Mouse (Mus musculus) left cerebral cortex, adult 6 months (tissue): ENCODE data around the gene Pigz. TPM values are rescaled to one million over a fixed set of nuclear protein-coding genes. Genes with fewer than 3 reads are reported as not detected.

Experiments
- long read RNA-seq, 2 experiments: library from polyadenylated mRNA; unstranded; transcript quantifications; one replicate each; pipeline ENCODE4 v2.0.0; 2019 to 2020
- polyA plus RNA-seq: library from polyadenylated mRNA; unstranded; fragments of <200 nt; fragmentation: Nextera tagmentation; gene quantifications from 2 replicates; pipeline ENCODE4 v1.2.3, GENCODE M21; 2021

Gene Pigz
- 36.2 and 38.1 TPM in 2 replicates for polyA plus RNA-seq
- long read RNA-seq, experiment 1, partial matches to known transcripts: 0 of 4 reads
- long read RNA-seq, experiment 1, other reads (novel, unspliced or antisense): 1 of 4 reads
- long read RNA-seq, experiment 2, transcript Pigz-204 (3 exons, 620 nt): major isoform, 7 of 25 reads
- long read RNA-seq, experiment 2, transcript Pigz-201 (3 exons, 2,184 nt): minor isoform, 6 of 25 reads
- long read RNA-seq, experiment 2, partial matches to known transcripts: 0 of 25 reads
- long read RNA-seq, experiment 2, other reads (novel, unspliced or antisense): 12 of 25 reads

DNA sequence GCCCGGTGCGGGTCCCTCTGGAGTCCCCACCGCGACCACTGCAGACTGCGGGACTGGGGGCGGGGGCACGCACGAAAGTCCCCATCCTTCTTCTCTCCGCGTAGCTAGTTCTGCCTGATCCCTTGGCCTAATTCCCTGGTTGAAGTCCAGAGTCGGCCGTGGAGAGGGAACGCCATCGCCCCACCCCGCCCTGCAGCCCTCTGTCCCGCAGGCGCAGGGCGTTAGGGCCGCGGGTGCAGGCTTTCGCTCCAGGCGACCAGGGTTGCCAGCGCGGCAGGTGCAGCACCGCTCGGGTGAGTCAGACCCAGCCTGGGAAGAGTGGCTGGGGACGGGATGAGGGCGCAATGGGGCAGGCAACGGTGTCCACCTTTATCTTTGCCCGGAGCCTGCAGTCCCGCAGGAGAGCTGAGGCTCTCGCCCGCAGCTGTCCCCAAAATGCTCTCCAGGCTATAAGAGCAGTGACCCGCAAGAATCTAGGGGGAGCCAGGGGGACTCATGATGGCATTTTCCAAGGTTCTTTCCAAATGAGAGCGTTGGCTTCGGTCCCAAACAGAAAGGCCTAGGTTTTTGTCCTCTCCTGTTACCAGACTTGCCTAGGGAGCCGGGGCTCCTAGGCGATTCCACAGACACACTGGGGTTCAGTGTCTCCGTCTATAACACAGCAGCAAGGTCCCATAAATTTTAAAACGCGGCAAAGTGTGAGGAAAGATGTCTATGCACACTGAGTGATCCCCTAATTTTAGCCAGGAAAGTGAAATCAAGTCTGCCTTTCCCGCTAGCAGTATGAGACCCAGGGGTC, at the start of gene Pigz:
Gene Pigz, plus strand, starts transcription at position 101 of the 799 bp plus-strand sequence.

DNA sequence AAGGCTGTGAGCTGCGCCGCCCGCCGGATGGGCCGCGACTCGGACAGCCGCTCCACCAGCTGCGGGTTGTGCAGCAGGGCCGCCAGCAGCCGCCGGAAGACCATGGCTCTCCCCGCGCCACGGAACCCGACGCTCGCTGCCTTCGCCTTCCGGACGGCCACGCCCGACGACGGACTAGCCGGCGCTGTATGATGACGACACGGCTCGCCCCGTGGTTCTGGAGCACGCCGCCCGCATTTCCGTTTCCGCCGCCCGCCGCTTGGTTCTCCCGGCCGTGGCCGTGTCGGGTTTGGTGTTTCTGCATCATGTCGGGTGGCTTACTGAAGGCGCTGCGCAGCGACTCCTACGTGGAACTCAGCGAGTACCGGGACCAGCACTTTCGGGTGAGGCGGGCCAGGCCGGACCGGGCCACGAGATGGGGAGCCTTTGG, 14.7 kb downstream of the Pigz start, which contains the start of the genes 0610012G03Rik and Ncbp2:
Gene 0610012G03Rik, minus strand, starts transcription at position 150 of the 430 bp plus-strand sequence.
Gene Ncbp2, plus strand, starts transcription at position 169 of the 430 bp plus-strand sequence.

Other genes with a start within 250 kb of the Pigz start
- gene Meltf, start 55.0 kb upstream of the Pigz start, polyA plus RNA-seq: 0.16 and 0.33 TPM in 2 replicates
- 146 and 172 TPM in 2 replicates for gene 0610012G03Rik, start 14.6 kb downstream of the Pigz start, polyA plus RNA-seq
- 58.3 and 65.6 TPM in 2 replicates for gene Ncbp2, start 14.7 kb downstream of the Pigz start, polyA plus RNA-seq
- 6.6 TPM in 2 replicates for gene Senp5, start 69.4 kb downstream of the Pigz start, polyA plus RNA-seq
- 11.1 and 11.7 TPM in 2 replicates for gene Pak2, start 145.5 kb downstream of the Pigz start, polyA plus RNA-seq
- 43.9 and 45.4 TPM in 2 replicates for gene Pigx, start 165.9 kb downstream of the Pigz start, polyA plus RNA-seq
- 122 and 129 TPM in 2 replicates for gene Cep19, start 165.9 kb downstream of the Pigz start, polyA plus RNA-seq
- 4.1 and 5.8 TPM in 2 replicates for gene Nrros, start 231.7 kb downstream of the Pigz start, polyA plus RNA-seq
- gene Bex6, start 246.0 kb downstream of the Pigz start, polyA plus RNA-seq: not detected in 2 replicates